Mouse (Mus musculus): ENCODE data around the gene Cd2bp2. TPM values are rescaled to one million over a fixed set of nuclear protein-coding genes. Genes with fewer than 3 reads are reported as not detected.

The Cd2bp2 gene
- polyA plus RNA-seq, 1 experiment from 2014 or later = 114 TPM

DNA sequence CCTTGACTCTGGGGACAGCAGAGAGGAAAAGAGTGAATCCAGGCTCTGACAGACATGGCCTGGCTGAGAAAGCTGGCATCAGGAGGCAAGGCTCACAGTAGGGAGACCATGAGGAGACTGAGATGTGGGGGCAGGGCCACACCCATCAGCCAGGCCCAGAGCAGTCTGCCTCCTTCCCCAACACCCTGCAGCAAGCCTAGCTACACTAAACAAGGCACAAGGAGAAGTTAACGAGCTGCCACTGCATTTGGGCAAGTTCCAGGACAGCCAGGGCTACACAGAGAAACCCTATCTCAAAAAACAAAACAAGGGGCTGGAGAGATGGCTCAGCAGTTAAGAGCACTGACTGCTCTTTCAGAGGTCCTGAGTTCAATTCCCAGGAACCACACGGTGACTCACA lies 53.6 kb downstream of the Cd2bp2 start:
- Histone ChIP-seq H3K4me3 (no peak overlapping the region), H3K27ac (no peak overlapping the region), H3K4me1 (peaks cover 17% of the 10 kb centered on the region), H3K27me3 (ENCODE audit: poor library complexity, severe bottlenecking) (no peaks in the 10 kb centered on the region), H3K9me3 (no peaks in the 10 kb centered on the region), H3K36me3 (replicated peaks) (no peaks in the 10 kb centered on the region)
- DNase-seq (ENCODE audit: extremely low spot score, low spot score) = no peak
- 48% methylated on average over 2 of the region's 2 CpGs for WGBS

Other genes starting within 250 kb of the Cd2bp2 start
- gene Asphd1, start 246.5 kb downstream of the Cd2bp2 start, polyA plus RNA-seq (2016; fragmentation: Nextera tagmentation; extraction: Ambion mirVana) = 0.21 TPM in 1 of 2 replicates, not detected in the other
- gene Sez6l2, start 245.5 kb downstream of the Cd2bp2 start, polyA plus RNA-seq (2016; fragmentation: Nextera tagmentation; extraction: Ambion mirVana) = 0.72 and 1.2 TPM in 2 replicates
- 84.6 and 85.7 TPM in 2 replicates for gene Cdipt, start 220.1 kb downstream of the Cd2bp2 start, polyA plus RNA-seq (2016; fragmentation: Nextera tagmentation; extraction: Ambion mirVana)
- gene Cdiptos, start 220.0 kb downstream of the Cd2bp2 start, polyA plus RNA-seq (2016; fragmentation: Nextera tagmentation; extraction: Ambion mirVana) = 0.72 and 1.0 TPM in 2 replicates
- 3.3 TPM in 2 replicates for gene Mvp, start 181.4 kb downstream of the Cd2bp2 start, polyA plus RNA-seq (2016; fragmentation: Nextera tagmentation; extraction: Ambion mirVana)
- not detected in 2 replicates for gene Pagr1b, start 179.6 kb downstream of the Cd2bp2 start, polyA plus RNA-seq (2016; fragmentation: Nextera tagmentation; extraction: Ambion mirVana)
- 92.7 and 121 TPM in 2 replicates for gene Pagr1a, start 178.7 kb downstream of the Cd2bp2 start, polyA plus RNA-seq (2016; fragmentation: Nextera tagmentation; extraction: Ambion mirVana)
- 32.6 and 46.7 TPM in 2 replicates for gene Gm42742, start 175.0 kb downstream of the Cd2bp2 start, polyA plus RNA-seq (2016; fragmentation: Nextera tagmentation; extraction: Ambion mirVana)
- gene Prrt2, start 174.8 kb downstream of the Cd2bp2 start, polyA plus RNA-seq (2016; fragmentation: Nextera tagmentation; extraction: Ambion mirVana) = 3.5 and 4.0 TPM in 2 replicates
- gene Maz, start 169.0 kb downstream of the Cd2bp2 start, polyA plus RNA-seq (2016; fragmentation: Nextera tagmentation; extraction: Ambion mirVana) = 60.2 and 65.7 TPM in 2 replicates
- 223 and 226 TPM in 2 replicates for gene Kif22, start 153.6 kb downstream of the Cd2bp2 start, polyA plus RNA-seq (2016; fragmentation: Nextera tagmentation; extraction: Ambion mirVana)
- not detected in 2 replicates for gene Zg16, start 108.7 kb downstream of the Cd2bp2 start, polyA plus RNA-seq (2016; fragmentation: Nextera tagmentation; extraction: Ambion mirVana)
- gene AI467606, start 104.7 kb downstream of the Cd2bp2 start, polyA plus RNA-seq (2016; fragmentation: Nextera tagmentation; extraction: Ambion mirVana) = 0.74 TPM in 2 replicates
- 11.3 and 12.3 TPM in 2 replicates for gene Qprt, start 73.8 kb downstream of the Cd2bp2 start, polyA plus RNA-seq (2016; fragmentation: Nextera tagmentation; extraction: Ambion mirVana)
- 0.07 and 0.10 TPM in 2 replicates for gene Spn, start 58.2 kb downstream of the Cd2bp2 start, polyA plus RNA-seq (2016; fragmentation: Nextera tagmentation; extraction: Ambion mirVana)
- gene Tbc1d10b, start 12.4 kb upstream of the Cd2bp2 start, polyA plus RNA-seq (2016; fragmentation: Nextera tagmentation; extraction: Ambion mirVana) = 27.3 and 29.2 TPM in 2 replicates
- gene Mylpf, start 12.8 kb upstream of the Cd2bp2 start, polyA plus RNA-seq (2016; fragmentation: Nextera tagmentation; extraction: Ambion mirVana) = 10.7 and 10.8 TPM in 2 replicates
- 74.7 and 78.3 TPM in 2 replicates for gene Zfp553, start 37.0 kb upstream of the Cd2bp2 start, polyA plus RNA-seq (2016; fragmentation: Nextera tagmentation; extraction: Ambion mirVana)
- gene Sept1, start 37.1 kb upstream of the Cd2bp2 start, polyA plus RNA-seq (2016; fragmentation: Nextera tagmentation; extraction: Ambion mirVana) = 30.3 and 32.3 TPM in 2 replicates
- gene Zfp771, start 48.2 kb upstream of the Cd2bp2 start, polyA plus RNA-seq (2016; fragmentation: Nextera tagmentation; extraction: Ambion mirVana) = 55.8 and 57.7 TPM in 2 replicates
- 379 and 383 TPM in 2 replicates for gene Dctpp1, start 64.7 kb upstream of the Cd2bp2 start, polyA plus RNA-seq (2016; fragmentation: Nextera tagmentation; extraction: Ambion mirVana)
- 84.0 and 88.2 TPM in 2 replicates for gene Sephs2, start 78.0 kb upstream of the Cd2bp2 start, polyA plus RNA-seq (2016; fragmentation: Nextera tagmentation; extraction: Ambion mirVana)
- 0.22 and 0.36 TPM in 2 replicates for gene Itgal, start 100.2 kb upstream of the Cd2bp2 start, polyA plus RNA-seq (2016; fragmentation: Nextera tagmentation; extraction: Ambion mirVana)
- gene Zfp768, start 149.5 kb upstream of the Cd2bp2 start, polyA plus RNA-seq (2016; fragmentation: Nextera tagmentation; extraction: Ambion mirVana) = 17.6 and 18.9 TPM in 2 replicates
- gene Zfp747, start 180.0 kb upstream of the Cd2bp2 start, polyA plus RNA-seq (2016; fragmentation: Nextera tagmentation; extraction: Ambion mirVana) = 7.6 TPM in 2 replicates
- gene 9130019O22Rik, start 191.1 kb upstream of the Cd2bp2 start, polyA plus RNA-seq (2016; fragmentation: Nextera tagmentation; extraction: Ambion mirVana) = 4.8 and 5.3 TPM in 2 replicates
- 4.2 and 4.8 TPM in 2 replicates for gene E430018J23Rik, start 197.6 kb upstream of the Cd2bp2 start, polyA plus RNA-seq (2016; fragmentation: Nextera tagmentation; extraction: Ambion mirVana)
- gene Zfp764, start 210.8 kb upstream of the Cd2bp2 start, polyA plus RNA-seq (2016; fragmentation: Nextera tagmentation; extraction: Ambion mirVana) = 5.8 and 6.1 TPM in 2 replicates
- 33.9 and 35.0 TPM in 2 replicates for gene Zfp688, start 226.0 kb upstream of the Cd2bp2 start, polyA plus RNA-seq (2016; fragmentation: Nextera tagmentation; extraction: Ambion mirVana)

All from forebrain, embryonic 10.5 days (tissue).